Mouse (Mus musculus) mouse trophoblast stem cell (cell line): ENCODE results near the gene Fam107a.
"Not testable (repeated sequence)": the region's sequence is repeated elsewhere in the genome, so short reads cannot be mapped to it uniquely, and the experiment has no call there.

Source experiments
- in situ Hi-C, 2 experiments: fragments of 300-500 bp; cut with MseI, MboI; formaldehyde crosslinking; loops; 2 replicates in 1 of 2; 3 replicates in 1 of 2; pipeline ENCODE4 v1.15.1; 2025

Fam107a gene

DNA sequence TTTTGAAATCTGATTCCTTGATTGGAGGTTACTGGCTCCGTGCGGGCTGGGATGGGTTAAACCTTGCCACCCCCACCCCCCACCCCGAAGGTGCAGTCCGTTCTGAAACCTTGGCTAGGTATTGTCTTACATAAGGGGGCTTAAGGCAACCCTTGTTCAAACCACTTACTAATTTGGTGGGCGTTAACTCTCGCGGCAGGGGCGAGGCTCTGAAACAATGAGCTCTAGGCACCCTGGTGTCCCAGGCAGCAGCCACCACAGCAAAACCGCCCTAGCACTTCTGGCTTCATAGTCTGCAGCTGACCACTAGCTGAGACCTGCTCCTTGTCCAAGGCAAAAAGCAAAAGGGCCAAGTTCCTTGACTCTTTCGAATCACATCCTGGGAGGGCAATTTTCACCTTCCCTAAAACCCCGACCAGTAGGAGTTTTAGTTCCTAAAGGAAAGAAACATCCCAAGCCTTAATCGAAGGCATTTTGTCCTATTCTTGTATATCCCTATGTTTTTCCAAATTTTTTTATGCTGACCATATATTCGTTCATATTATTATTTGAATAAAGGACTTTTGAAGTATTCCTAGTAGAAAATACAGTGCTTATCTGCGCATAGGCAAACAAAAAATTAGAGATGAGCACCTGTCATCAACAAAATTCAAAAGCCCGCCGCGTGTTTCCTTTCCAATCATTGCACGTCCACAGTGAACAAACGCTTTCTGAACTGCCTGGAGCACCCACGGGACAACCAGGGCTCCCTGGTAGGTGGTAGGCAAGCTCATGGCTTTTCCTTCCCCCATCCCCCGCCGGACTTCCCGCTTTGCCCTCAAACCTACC, 1.2 kb downstream of the Fam107a start:
- in situ Hi-C loops: loop anchor here in 1 of 2 experiments (10.0 kb wide), 1 partner anchor 52 kb away; no protein-coding TSS in a partner anchor

DNA sequence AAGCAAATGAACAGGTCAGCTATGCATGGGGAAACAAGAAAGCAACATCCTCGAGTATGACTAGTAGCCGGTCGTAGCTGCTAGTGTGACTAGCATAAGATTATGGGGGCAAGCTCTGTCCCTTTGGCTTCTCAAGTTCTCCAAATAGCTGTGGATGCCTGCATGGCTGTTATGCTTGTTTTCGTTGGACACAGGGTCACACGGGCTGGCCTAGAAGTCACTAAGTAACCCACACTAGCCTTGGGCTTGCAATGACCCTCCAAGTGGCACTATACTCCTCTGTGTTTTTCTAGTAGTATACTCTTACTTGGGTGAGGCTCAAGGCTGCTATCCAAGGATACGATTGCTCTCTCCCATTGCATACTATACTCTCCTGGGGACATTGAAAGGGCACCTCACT, 2.7 kb downstream of the Fam107a start:
- in situ Hi-C loops: loop anchor here in 1 of 2 experiments (10.0 kb wide), 1 partner anchor 50 kb away; no protein-coding TSS in a partner anchor

DNA sequence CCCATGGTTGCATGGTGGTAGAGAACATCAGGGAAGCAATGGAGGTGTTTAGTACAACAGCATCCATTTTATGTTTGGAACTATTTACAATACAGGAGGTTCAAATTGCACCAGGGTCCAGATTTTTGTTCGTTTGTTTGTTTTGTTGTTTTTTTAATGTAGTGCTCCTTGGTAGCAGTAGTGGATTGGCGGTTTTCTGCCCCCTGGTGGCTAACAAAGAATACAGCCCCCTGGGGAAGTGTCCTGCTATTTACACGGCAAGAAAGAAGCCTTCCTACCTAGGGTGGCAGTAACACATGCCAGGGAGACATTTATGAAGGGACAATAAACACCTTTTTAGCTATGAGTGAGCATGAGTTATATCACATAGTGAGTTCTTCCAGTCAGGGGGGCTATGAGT, 3.3 kb downstream of the Fam107a start:
- in situ Hi-C loops: loop anchor here in 1 of 2 experiments (10.0 kb wide), 1 partner anchor 50 kb away; no protein-coding TSS in a partner anchor

DNA sequence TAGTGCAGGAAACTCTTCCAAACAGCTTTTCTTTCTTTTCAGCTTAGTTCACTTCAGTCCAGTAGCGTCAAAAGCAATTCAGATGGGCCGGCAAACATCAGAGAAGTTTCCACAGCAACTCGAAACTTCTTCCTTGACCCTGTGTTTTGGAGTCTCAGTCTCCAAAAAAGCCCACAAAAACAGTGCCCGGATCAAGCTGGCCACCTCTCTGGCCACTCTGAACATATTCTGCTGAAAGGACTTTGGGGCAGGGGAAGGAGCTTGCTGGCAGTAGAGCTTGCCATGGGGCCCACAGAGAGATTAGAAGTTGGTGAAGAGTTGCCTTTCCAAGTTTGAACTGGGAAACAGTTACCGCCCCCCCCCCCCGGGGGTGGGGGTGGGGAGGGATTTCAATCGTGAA, 3.9 kb downstream of the Fam107a start:
- in situ Hi-C loops: loop anchor here in 1 of 2 experiments (10.0 kb wide), 1 partner anchor 49 kb away; no protein-coding TSS in a partner anchor

- in situ Hi-C loops: loop anchor here in 1 of 2 experiments (10.0 kb wide), 1 partner anchor 45 kb away; no protein-coding TSS in a partner anchor
These were observed 8.1 kb downstream of the Fam107a start for GRCm38 (mm10) chr14:8309621-8310141.

GRCm38 (mm10) chr14:8308650-8309049, 9.2 kb downstream of the Fam107a start:
- in situ Hi-C loops: no loop called here

DNA sequence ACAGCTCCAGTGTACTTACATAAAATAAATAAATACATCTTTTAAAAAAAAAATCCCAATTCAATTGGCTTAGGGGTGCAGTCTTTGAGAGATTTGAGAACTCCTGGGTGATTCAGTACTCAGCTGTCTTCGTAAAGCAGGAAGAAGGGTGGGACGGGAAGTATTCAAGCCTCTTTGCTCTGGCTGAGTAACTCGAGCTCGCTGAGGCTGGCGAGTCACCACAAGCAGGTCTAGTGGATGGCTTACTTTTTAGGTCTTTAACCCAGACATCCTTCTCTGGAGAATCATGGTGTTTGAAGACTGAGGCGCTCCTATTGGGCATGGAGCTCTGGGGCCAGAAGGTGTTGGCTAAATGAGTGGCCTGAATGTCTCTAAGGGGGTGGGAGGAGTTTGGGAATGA, 10.9 kb downstream of the Fam107a start:
- in situ Hi-C loops: no loop called here

DNA sequence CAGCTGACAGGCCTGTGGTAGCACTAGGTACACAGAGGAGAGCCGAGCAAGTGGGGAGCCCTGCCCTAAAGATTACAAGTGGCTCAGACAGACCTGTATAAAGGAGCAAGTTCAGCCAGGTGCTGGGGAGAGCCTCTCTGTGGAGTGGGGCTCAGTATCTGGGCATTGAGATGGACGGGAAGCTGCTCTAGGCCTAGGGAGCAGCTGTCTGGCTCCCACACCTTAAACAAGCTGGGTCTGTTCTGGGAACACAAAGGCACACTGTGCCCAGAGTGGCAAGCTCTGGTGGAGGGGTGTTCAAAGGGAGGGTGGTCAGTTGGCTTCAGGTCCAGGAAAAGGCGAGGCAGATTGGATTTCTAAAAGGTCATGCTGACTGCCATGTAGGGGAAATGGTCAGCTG, 12.8 kb downstream of the Fam107a start:
- in situ Hi-C loops: no loop called here

DNA sequence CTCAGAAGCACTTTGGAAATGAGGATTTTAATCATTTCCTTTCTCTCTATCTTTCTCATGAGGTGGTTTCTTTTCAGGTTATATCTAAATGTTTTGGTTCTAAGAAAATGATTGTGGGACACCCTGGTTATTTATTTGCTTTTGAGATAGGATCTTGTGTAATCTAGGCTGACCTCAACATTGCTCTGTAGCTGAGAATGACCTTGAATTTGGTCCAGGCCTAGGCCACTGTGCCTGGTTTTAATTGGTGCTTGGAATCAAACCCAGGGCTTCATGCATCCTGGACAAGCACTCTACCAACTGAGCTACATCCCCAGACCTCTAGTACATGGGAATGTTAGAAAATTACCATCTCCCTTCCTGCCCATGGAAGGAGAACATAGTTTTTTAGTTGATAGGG, 13.7 kb downstream of the Fam107a start:
- in situ Hi-C loops: no loop called here

- in situ Hi-C loops: no loop called here
These were observed 15.1 kb downstream of the Fam107a start for GRCm38 (mm10) chr14:8302687-8303086.

DNA sequence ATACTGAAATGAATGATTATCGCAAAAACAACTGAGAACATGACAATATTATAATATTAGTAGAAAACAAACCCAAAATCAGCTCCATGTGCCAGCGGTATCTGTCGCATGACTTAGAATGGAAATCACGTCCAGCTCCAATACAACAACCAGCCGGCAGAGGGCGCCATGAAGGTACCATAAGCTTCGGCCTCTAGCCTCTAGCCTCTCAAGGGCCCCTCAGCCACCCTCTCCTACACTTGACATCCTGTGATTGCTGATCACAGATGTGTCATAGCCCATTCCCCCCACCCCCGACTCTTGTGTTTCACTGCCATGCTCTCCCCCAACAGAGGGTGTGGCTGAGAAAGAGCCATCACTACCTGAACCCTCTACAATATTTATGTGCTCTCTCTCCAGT, 17.5 kb downstream of the Fam107a start:
- in situ Hi-C loops: no loop called here

DNA sequence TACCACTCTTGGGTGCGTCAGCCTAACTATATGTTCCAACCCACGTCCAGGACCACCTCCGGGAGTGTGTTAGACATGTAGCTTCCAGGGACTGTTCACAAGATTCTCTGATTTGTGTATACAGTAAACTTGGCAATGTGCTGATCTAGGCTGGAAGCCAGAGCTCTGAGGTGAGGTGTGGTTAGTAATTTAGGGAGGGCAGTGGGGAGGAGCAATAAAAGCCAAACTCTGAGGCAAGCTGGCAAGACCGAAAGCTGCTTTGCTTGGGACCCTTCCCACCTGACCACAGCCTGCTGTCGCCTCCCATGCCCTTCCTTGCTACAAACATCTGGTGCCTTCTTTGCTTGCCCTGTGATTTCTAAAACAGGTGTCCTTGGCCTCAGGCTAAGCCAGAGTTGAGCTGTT, 19.9 kb downstream of the Fam107a start:
- in situ Hi-C loops: no loop called here

DNA sequence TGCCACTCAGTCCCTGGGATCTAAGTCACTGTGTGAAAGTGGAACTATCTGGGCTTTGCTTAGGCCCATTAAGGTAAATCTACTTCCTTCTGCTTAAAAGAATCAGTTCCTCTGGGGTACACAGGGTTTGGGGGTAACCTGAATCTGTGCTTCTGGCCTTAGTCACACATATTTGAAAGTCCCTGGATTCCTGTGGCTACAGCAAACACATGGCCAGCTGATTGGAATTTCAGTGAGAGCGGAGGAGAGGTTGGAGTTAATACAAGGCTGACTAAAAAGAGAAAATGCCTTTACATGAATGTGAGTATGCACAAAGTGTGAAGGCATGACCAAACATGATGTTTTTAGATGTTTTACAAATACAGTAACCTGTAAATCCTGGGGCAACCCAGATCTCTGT, 23.6 kb downstream of the Fam107a start:
- in situ Hi-C loops: no loop called here

- in situ Hi-C loops: not testable (repeated sequence)
These were observed 31.2 kb downstream of the Fam107a start for GRCm38 (mm10) chr14:8286595-8286994.

DNA sequence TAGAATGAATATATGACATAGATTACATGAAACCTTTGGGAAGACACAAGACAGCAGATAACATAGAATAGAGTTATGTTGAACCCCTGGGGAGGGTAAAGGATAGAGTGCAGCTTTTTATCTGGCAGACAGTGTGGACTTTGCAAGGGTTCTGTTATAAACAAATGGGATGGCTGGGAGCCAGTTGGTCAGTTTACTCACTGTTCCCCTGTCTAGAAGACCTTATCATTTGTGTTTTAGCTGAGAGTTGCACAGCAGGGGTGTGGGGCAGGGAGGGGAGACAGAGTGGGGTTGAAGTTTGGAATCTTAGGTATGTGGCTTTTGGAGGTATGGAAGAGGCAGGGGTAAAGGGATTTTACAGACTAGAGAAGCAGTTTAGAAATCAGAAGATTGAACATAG, 34.0 kb downstream of the Fam107a start:
- in situ Hi-C loops: no loop called here

GRCm38 (mm10) chr14:8271281-8271680, 46.5 kb downstream of the Fam107a start:
- in situ Hi-C loops: not testable (repeated sequence)

DNA sequence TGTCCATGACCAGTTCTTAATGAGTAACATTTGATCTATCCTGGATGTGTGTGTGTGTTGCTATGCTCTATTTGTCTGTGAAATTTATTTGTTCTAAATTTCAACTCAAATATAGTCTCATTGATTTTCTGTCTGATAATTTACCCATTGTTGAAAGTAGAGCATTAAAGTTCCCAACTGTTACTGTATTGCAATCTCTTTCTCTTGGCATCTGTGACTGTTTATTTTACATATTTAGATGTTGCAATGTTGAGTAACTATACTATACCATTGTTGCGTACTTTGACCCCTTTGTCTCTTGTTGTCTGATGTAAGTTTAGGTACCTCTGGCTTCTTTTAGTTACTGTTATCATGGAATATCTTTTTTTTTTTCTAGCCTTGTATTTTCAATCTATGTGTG, 53.4 kb downstream of the Fam107a start:
- in situ Hi-C loops: loop anchor here in 1 of 2 experiments (5.0 to 10.0 kb wide), 2 partner anchors 50 to 83 kb away; partner anchors contain the start of gene Fam107a

GRCm38 (mm10) chr14:8262242-8262641, 55.6 kb downstream of the Fam107a start:
- in situ Hi-C loops: loop anchor here in 1 of 2 experiments (5.0 to 10.0 kb wide), 2 partner anchors 53 to 85 kb away; partner anchors contain the start of gene Fam107a

DNA sequence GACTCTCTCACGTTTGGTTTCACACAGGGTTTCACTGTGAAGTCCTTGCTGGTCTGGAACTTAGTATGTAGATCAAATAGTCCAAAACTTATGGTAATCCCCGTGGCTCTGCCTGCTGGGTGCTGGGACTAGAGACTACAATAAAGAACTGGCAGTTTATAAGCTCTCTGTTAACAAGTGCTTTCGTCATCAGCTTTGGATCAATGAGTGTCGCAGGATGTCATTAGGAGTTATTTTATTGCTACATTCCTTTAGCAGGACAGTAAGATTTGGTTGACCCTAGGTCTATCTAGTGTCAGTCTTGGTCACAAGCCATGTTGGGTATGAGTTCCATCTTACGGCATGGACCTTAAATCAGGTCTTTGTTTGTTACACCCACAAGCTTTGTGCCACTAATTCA, 57.6 kb downstream of the Fam107a start:
- in situ Hi-C loops: loop anchor here in 1 of 2 experiments (5.0 to 10.0 kb wide), 2 partner anchors 55 to 87 kb away; partner anchors contain the start of gene Fam107a

DNA sequence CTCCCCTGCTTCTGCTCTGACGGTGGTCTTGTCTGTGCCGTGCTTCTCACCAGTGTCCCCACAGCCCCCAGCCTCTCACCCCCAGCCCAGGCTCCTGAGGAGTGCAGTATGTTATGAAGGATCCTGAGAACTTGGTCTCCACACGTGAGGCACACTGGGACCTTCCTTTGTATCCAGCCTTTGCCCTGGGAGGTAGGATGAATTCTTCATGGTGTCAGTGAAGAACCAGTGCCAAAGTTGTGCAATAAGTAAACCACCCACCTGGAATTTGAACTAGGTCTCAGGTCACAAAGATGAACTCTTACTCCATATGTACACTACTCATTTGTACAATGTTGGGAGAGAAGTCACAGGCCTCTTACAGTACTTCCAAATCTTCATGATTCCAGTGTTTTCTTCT, 58.7 kb downstream of the Fam107a start, which contains the start of gene Acox2:
Gene Acox2 (minus strand): TSS at position 188 of the 400 bp plus-strand sequence.
- in situ Hi-C loops: no loop called here

GRCm38 (mm10) chr14:8258752-8259151, 59.1 kb downstream of the Fam107a start:
- in situ Hi-C loops: no loop called here

DNA sequence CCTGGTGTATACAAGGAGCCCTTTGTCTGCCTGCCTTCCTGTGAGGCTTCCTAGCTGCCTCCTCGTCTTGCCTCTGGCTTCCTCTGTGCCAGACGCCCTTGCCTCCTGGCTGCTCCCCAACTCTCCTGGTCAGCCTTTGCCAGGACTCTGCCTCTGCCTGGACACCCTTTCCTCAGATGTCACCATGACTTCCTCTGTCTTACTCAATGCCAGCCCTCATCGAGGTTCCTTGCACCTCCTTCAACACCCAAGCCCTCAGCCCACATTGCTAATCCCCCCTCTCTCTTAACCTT, 59.5 kb downstream of the Fam107a start:
- in situ Hi-C loops: no loop called here
